Mouse (Mus musculus) heart, postnatal 0 days (tissue): ENCODE data around the gene 9830107B12Rik. TPM values are rescaled to one million over a fixed set of nuclear protein-coding genes. Genes with fewer than 3 reads are reported as not detected.

Experiments
- ATAC-seq: fragments of 200-750 bp; cut with Nextera tagmentation; 2 replicates; pipeline ENCODE4 v1.8.0; 2017; ENCODE audit warnings: low read depth, moderate number of reproducible peaks, moderate library complexity; ENCODE audit not compliant: insufficient read depth
- DNase-seq: peaks from one replicate; pipeline ENCODE4 v3.0.0-alpha.2; 2016; ENCODE audit warnings: low spot score
- H3K27ac ChIP-seq: fragments of 300-500 bp; sonication (generic); 2 replicates; pipeline ENCODE4 v1.5.1; 2014; ENCODE audit warnings: low read depth, mild to moderate bottlenecking
- H3K27me3 ChIP-seq: fragments of 300-500 bp; sonication (generic); 2 replicates; pipeline ENCODE4 v1.6.1; 2014; ENCODE audit warnings: low read length, mixed read lengths; ENCODE audit not compliant: control insufficient read depth, insufficient read depth
- H3K36me3 ChIP-seq: fragments of 300-500 bp; sonication (generic); replicated peaks from 2 replicates; pipeline ENCODE4 v1.6.1; 2014; ENCODE audit warnings: low read length, mixed read lengths; ENCODE audit not compliant: control insufficient read depth, insufficient read depth
- H3K4me1 ChIP-seq: fragments of 300-500 bp; sonication (generic); 2 replicates; pipeline ENCODE4 v1.6.1; 2014; ENCODE audit warnings: antibody characterized with exemption; ENCODE audit not compliant: control insufficient read depth, insufficient read depth
- H3K4me2 ChIP-seq: fragments of 300-500 bp; sonication (generic); 2 replicates; pipeline ENCODE4 v1.6.1; 2014; ENCODE audit warnings: low read depth, mild to moderate bottlenecking, low read length, moderate library complexity
- H3K4me3 ChIP-seq: fragments of 300-500 bp; sonication (generic); 2 replicates; pipeline ENCODE4 v1.5.1; 2014; ENCODE audit warnings: low read depth, low read length
- H3K9ac ChIP-seq: fragments of 300-500 bp; sonication (generic); replicated peaks from 2 replicates; pipeline ENCODE4 v1.6.1; 2014; ENCODE audit warnings: low read depth, low read length, mixed read lengths
- H3K9me3 ChIP-seq: fragments of 300-500 bp; sonication (generic); replicated peaks from 2 replicates; pipeline ENCODE4 v1.6.1; 2016; ENCODE audit warnings: low read length; ENCODE audit not compliant: control insufficient read depth
- CTCF ChIP-seq: IDR thresholded peaks from 2 replicates; pipeline ENCODE4 v1.5.1; 2016; ENCODE audit warnings: antibody characterized with exemption, control low read depth, low read depth
- EP300 ChIP-seq: IDR thresholded peaks from 2 replicates; pipeline ENCODE4 v1.6.1; 2016; ENCODE audit warnings: antibody characterized with exemption, low read depth
- WGBS: fragments of 180-500 bp; shearing (Covaris S2); extraction: QIAGEN DNeasy Blood & Tissue Kit; methylation state at CpG from one replicate; pipeline ENCODE4 v1.1.7; 2014; 5-methylcytosine and 5-hydroxymethylcytosine counted together
- polyA plus RNA-seq: library from polyadenylated mRNA; unstranded; fragments of >200 nt; fragmentation: Nextera tagmentation; extraction: Ambion mirVana; gene quantifications from 2 replicates; pipeline ENCODE4 v1.2.1, GENCODE M21; 2015
- total RNA-seq: library from RNA; depleted of rRNA; stranded (reverse); fragments of >200 nt; gene quantifications from 2 replicates; pipeline ENCODE4 v1.2.3, GENCODE M21; 2014; ENCODE audit warnings: low replicate concordance

The 9830107B12Rik gene
- total and polyA plus RNA-seq, 2 experiments from 2014 or later, result 0.08 TPM; not detected in 1

GRCm38 (mm10) chr17:48120456-48120855 lies 25.6 kb downstream of the 9830107B12Rik start:
- Histone ChIP-seq H3K36me3 (no peaks in the 10 kb centered on the region), H3K9me3 (no peaks in the 10 kb centered on the region), H3K27ac (no peak overlapping the region), H3K4me1 (no peaks in the 10 kb centered on the region), H3K4me2 (no peak overlapping the region), H3K27me3 (no peaks in the 10 kb centered on the region), H3K9ac (no peak overlapping the region), H3K4me3 (no peak overlapping the region)
- WGBS, result 77% methylated on average over 20 of the region's 20 CpGs
- no peak for DNase-seq
- TF ChIP-seq EP300 (no peak), CTCF (no peak)
- no peak for ATAC-seq

- TF ChIP-seq EP300 (no peak), CTCF (peak; percentile 81)
- Histone ChIP-seq H3K36me3 (no peaks in the 10 kb centered on the region), H3K4me2 (no peak overlapping the region), H3K9ac (no peak overlapping the region), H3K4me3 (no peak overlapping the region), H3K27ac (no peak overlapping the region), H3K27me3 (no peaks in the 10 kb centered on the region), H3K9me3 (no peaks in the 10 kb centered on the region), H3K4me1 (no peaks in the 10 kb centered on the region)
- WGBS, result 22% methylated on average over 3 of the region's 3 CpGs
- no peak for ATAC-seq
- DNase-seq, result peak; percentile 65
Measured at GRCm38 (mm10) chr17:48119656-48120055, 26.4 kb downstream of the 9830107B12Rik start.

- DNase-seq, result no peak
- Histone ChIP-seq H3K36me3 (no peaks in the 10 kb centered on the region), H3K9me3 (no peaks in the 10 kb centered on the region; the same call in 1 of the 2 replicates), H3K4me2 (no peak overlapping the region), H3K9ac (no peak overlapping the region), H3K27me3 (no peaks in the 10 kb centered on the region), H3K4me3 (no peak overlapping the region), H3K4me1 (no peaks in the 10 kb centered on the region), H3K27ac (no peak overlapping the region)
- TF ChIP-seq EP300 (no peak), CTCF (no peak)
- WGBS, result 39% methylated on average over 1 of the region's 1 CpGs
- no peak for ATAC-seq
Measured at GRCm38 (mm10) chr17:48118570-48118969, 27.5 kb downstream of the 9830107B12Rik start.

- no peak overlapping the region for H3K27ac ChIP-seq
- ATAC-seq, result no peak
- H3K4me3 ChIP-seq, result no peak overlapping the region
- H3K4me2 ChIP-seq, result no peak overlapping the region
- H3K4me1 ChIP-seq, result no peaks in the 10 kb centered on the region
- no peaks in the 10 kb centered on the region for H3K36me3 ChIP-seq
- no peaks in the 10 kb centered on the region; the same call in 1 of the 2 replicates for H3K9me3 ChIP-seq
- no peak overlapping the region for H3K9ac ChIP-seq
- no peak for DNase-seq
- H3K27me3 ChIP-seq, result no peaks in the 10 kb centered on the region
- 39% methylated on average over 8 of the region's 8 CpGs for WGBS
- TF ChIP-seq CTCF, result peak; percentile 39
- TF ChIP-seq EP300, result no peak
Measured at GRCm38 (mm10) chr17:48110547-48111287, 35.4 kb downstream of the 9830107B12Rik start.

- Histone ChIP-seq H3K4me3 (no peak overlapping the region), H3K9ac (no peak overlapping the region), H3K36me3 (no peaks in the 10 kb centered on the region), H3K4me1 (no peaks in the 10 kb centered on the region), H3K27ac (no peak overlapping the region), H3K4me2 (no peak overlapping the region), H3K9me3 (no peaks in the 10 kb centered on the region; the same call in 1 of the 2 replicates), H3K27me3 (no peaks in the 10 kb centered on the region)
- 72% methylated on average over 3 of the region's 3 CpGs for WGBS
- ATAC-seq, result no peak
- DNase-seq, result no peak
- no peak for TF ChIP-seq CTCF
- TF ChIP-seq EP300, result no peak
Measured at GRCm38 (mm10) chr17:48108520-48108919, 37.5 kb downstream of the 9830107B12Rik start.

- DNase-seq (no peak), ATAC-seq (no peak)
- no peaks in the 10 kb centered on the region for H3K9me3 ChIP-seq
- 48% methylated on average over 6 of the region's 6 CpGs for WGBS
- TF ChIP-seq CTCF (no peak), EP300 (no peak)
- H3K4me1 ChIP-seq, result no peaks in the 10 kb centered on the region
- H3K27ac ChIP-seq, result no peak overlapping the region
- H3K9ac ChIP-seq, result no peak overlapping the region
- H3K27me3 ChIP-seq, result no peaks in the 10 kb centered on the region
- H3K36me3 ChIP-seq, result no peaks in the 10 kb centered on the region
- H3K4me3 ChIP-seq, result no peak overlapping the region
- no peak overlapping the region for H3K4me2 ChIP-seq
Measured at GRCm38 (mm10) chr17:48107862-48108261, 38.2 kb downstream of the 9830107B12Rik start.
